Comparison of ENCODE assay signal across 31 mouse cellular contexts in genomic region chr2:61088501-61088900, GRCm38 (mm10).
DNase-seq lines count a peak whose midpoint lies in the region; ATAC-seq and TF ChIP-seq lines count a peak whose summit lies in the region.
"Had no signal": no experiment of that assay in that cellular context is flagged by ENCODE, and none has a peak within 500 bp of the region (broad histone marks: within the 10 kb centered on the region; RNA-seq: fewer than 3 reads in every experiment).

No protein-coding gene starts in this region.

- no peak overlapping the region for H3K9ac ChIP-seq in hindbrain, embryonic 13.5 days
- no peak overlapping the region for H3K9ac ChIP-seq in hindbrain, embryonic 16.5 days (ENCODE audit: low read depth, low read length)
- no peak overlapping the region for H3K9ac ChIP-seq in midbrain, embryonic 14.5 days (replicated peaks; ENCODE audit: low read length)
- H3K9ac ChIP-seq in midbrain, postnatal 0 days (replicated peaks; ENCODE audit: low read length, poor library complexity, severe bottlenecking): no peak overlapping the region
- H3K9ac ChIP-seq: embryonic facial prominence, embryonic 13.5 days; forebrain, embryonic 15.5 days; heart, embryonic 13.5 days; hindbrain, embryonic 12.5 days had no signal

- 0 out of 2 replicates have a peak, but pooled peaks cover 4% of the 10 kb centered on the region for H3K4me1 ChIP-seq in hindbrain, embryonic 13.5 days (replicated peaks)
- H3K4me1 ChIP-seq in hindbrain, embryonic 16.5 days (ENCODE audit: control insufficient read depth, insufficient read depth, low read depth, low read length): no peaks in the 10 kb centered on the region
- H3K4me1 ChIP-seq in midbrain, embryonic 14.5 days (ENCODE audit: control insufficient read depth, insufficient read depth, low read length): peaks cover 12% of the 10 kb centered on the region
- no peaks in the 10 kb centered on the region for H3K4me1 ChIP-seq in midbrain, embryonic 10.5 days
- peaks cover 5% of the 10 kb centered on the region; the same call in 1 of the 2 replicates for H3K4me1 ChIP-seq in embryonic fibroblast, embryonic 13.5 days (ENCODE audit: control insufficient read depth, insufficient read depth, low read length)
- no peaks in the 10 kb centered on the region for H3K4me1 ChIP-seq in midbrain, postnatal 0 days (ENCODE audit: insufficient read depth, low read length)
- H3K4me1 ChIP-seq: forebrain, embryonic 15.5 days; heart, embryonic 13.5 days; hindbrain, embryonic 12.5 days had no signal

- 0 out of 2 replicates have a peak, but pooled peaks have one; percentile 46 for ATAC-seq in hindbrain, embryonic 13.5 days (ENCODE audit: low FRiP score)
- ATAC-seq in hindbrain, embryonic 16.5 days: no peak
- ATAC-seq in midbrain, embryonic 14.5 days (ENCODE audit: low FRiP score, low TSS enrichment): peak; percentile 34; the same call in 1 of the 2 replicates
- no peak for ATAC-seq in midbrain, postnatal 0 days (ENCODE audit: low FRiP score)
- ATAC-seq: activated CD4-positive, CD25-positive, alpha-beta regulatory T cell, adult 4 months; forebrain, embryonic 15.5 days; intestine, postnatal 0 days had no signal

- peak; percentile 54 for DNase-seq in midbrain, embryonic 14.5 days
- no peak for DNase-seq in midbrain, embryonic 10.5 days (ENCODE audit: low spot score)
- DNase-seq in midbrain, postnatal 0 days (ENCODE audit: low spot score): peak; percentile 4
- DNase-seq in cerebellum, postnatal 36 days: no peak
- DNase-seq in heart, adult 18-20 months: no peak
- DNase-seq: adrenal gland, postnatal 10 days; adrenal gland, postnatal 36 days; B cell, adult 2 months; cerebellum, adult 11 months; cerebellum, adult 2 months; cerebellum, adult 9-11 months; cerebellum, postnatal 25 days; embryo, embryonic 11 days; gastrocnemius, postnatal 25 days; heart, adult 2 months; heart, postnatal 14 days; heart, postnatal 4 days had no signal

- no peaks in the 10 kb centered on the region for H3K36me3 ChIP-seq in hindbrain, embryonic 13.5 days
- H3K36me3 ChIP-seq in hindbrain, embryonic 16.5 days (ENCODE audit: control insufficient read depth, insufficient read depth, low read length): no peaks in the 10 kb centered on the region
- no peaks in the 10 kb centered on the region for H3K36me3 ChIP-seq in midbrain, embryonic 14.5 days (ENCODE audit: control insufficient read depth, insufficient read depth, low read length)
- no peaks in the 10 kb centered on the region for H3K36me3 ChIP-seq in midbrain, embryonic 10.5 days
- H3K36me3 ChIP-seq in midbrain, postnatal 0 days (ENCODE audit: insufficient read depth, low read length): no peaks in the 10 kb centered on the region
- H3K36me3 ChIP-seq: embryonic facial prominence, embryonic 10.5 days; embryonic facial prominence, embryonic 13.5 days; forebrain, embryonic 10.5 days; forebrain, embryonic 15.5 days; G1E; heart, embryonic 10.5 days; heart, embryonic 13.5 days; hindbrain, embryonic 12.5 days had no signal

- no peaks in the 10 kb centered on the region for H3K27me3 ChIP-seq in hindbrain, embryonic 13.5 days
- H3K27me3 ChIP-seq in hindbrain, embryonic 16.5 days (replicated peaks; ENCODE audit: control insufficient read depth, insufficient read depth, low read length): no peaks in the 10 kb centered on the region
- no peaks in the 10 kb centered on the region for H3K27me3 ChIP-seq in midbrain, embryonic 14.5 days (ENCODE audit: control insufficient read depth, insufficient read depth, low read length)
- H3K27me3 ChIP-seq in midbrain, embryonic 10.5 days (ENCODE audit: low read depth, poor library complexity, severe bottlenecking): no peaks in the 10 kb centered on the region
- H3K27me3 ChIP-seq in midbrain, postnatal 0 days (ENCODE audit: insufficient read depth, low read length): no peaks in the 10 kb centered on the region
- H3K27me3 ChIP-seq: CH12.LX; embryonic facial prominence, embryonic 13.5 days; forebrain, embryonic 15.5 days; heart, embryonic 13.5 days; hindbrain, embryonic 12.5 days had no signal

- no peak for TF ChIP-seq CTCF in embryonic fibroblast, embryonic 13.5 days (IDR thresholded peaks at IDR 0.05; ENCODE audit: borderline replicate concordance, insufficient read depth, low read length)
- TF ChIP-seq CTCF in midbrain, postnatal 0 days (IDR thresholded peaks at IDR 0.05): no peak

- H3K27ac ChIP-seq in hindbrain, embryonic 13.5 days: no peak overlapping the region
- no peak overlapping the region for H3K27ac ChIP-seq in hindbrain, embryonic 16.5 days (ENCODE audit: low read depth, low read length)
- H3K27ac ChIP-seq in midbrain, embryonic 14.5 days (replicated peaks; ENCODE audit: low read depth, low read length): no peak overlapping the region
- no peak overlapping the region for H3K27ac ChIP-seq in midbrain, embryonic 10.5 days (replicated peaks)
- H3K27ac ChIP-seq in embryonic fibroblast, embryonic 13.5 days (ENCODE audit: insufficient read depth, low read length): peak overlapping the region; percentile 76
- no peak overlapping the region for H3K27ac ChIP-seq in midbrain, postnatal 0 days (ENCODE audit: low read depth, low read length)
- H3K27ac ChIP-seq: embryonic facial prominence, embryonic 10.5 days; embryonic facial prominence, embryonic 13.5 days; forebrain, embryonic 10.5 days; forebrain, embryonic 15.5 days; heart, adult 2 months; heart, embryonic 10.5 days; heart, embryonic 13.5 days; hindbrain, embryonic 12.5 days had no signal

- no peak overlapping the region for H3K4me3 ChIP-seq in hindbrain, embryonic 13.5 days
- H3K4me3 ChIP-seq in hindbrain, embryonic 16.5 days (ENCODE audit: low read length): no peak overlapping the region
- no peak overlapping the region for H3K4me3 ChIP-seq in midbrain, embryonic 14.5 days (replicated peaks; ENCODE audit: low read depth, low read length)
- H3K4me3 ChIP-seq in midbrain, embryonic 10.5 days: no peak overlapping the region
- no peak overlapping the region for H3K4me3 ChIP-seq in embryonic fibroblast, embryonic 13.5 days (ENCODE audit: insufficient read depth, low read length)
- H3K4me3 ChIP-seq in midbrain, postnatal 0 days (ENCODE audit: low read depth, low read length): no peak overlapping the region
- H3K4me3 ChIP-seq: embryonic facial prominence, embryonic 10.5 days; embryonic facial prominence, embryonic 13.5 days; forebrain, embryonic 10.5 days; forebrain, embryonic 15.5 days; heart, adult 2 months; heart, embryonic 10.5 days; heart, embryonic 13.5 days; hindbrain, embryonic 12.5 days had no signal

- H3K9me3 ChIP-seq in hindbrain, embryonic 13.5 days: no peaks in the 10 kb centered on the region
- no peaks in the 10 kb centered on the region for H3K9me3 ChIP-seq in hindbrain, embryonic 16.5 days (ENCODE audit: control insufficient read depth, low read length)
- no peaks in the 10 kb centered on the region for H3K9me3 ChIP-seq in midbrain, embryonic 14.5 days (ENCODE audit: control insufficient read depth, low read length)
- no peaks in the 10 kb centered on the region for H3K9me3 ChIP-seq in midbrain, embryonic 10.5 days (replicated peaks)
- no peaks in the 10 kb centered on the region for H3K9me3 ChIP-seq in midbrain, postnatal 0 days (ENCODE audit: low read length)
- H3K9me3 ChIP-seq: embryonic facial prominence, embryonic 10.5 days; embryonic facial prominence, embryonic 13.5 days; forebrain, embryonic 10.5 days; forebrain, embryonic 15.5 days; G1E; heart, embryonic 10.5 days; heart, embryonic 13.5 days; hindbrain, embryonic 12.5 days had no signal

- TF ChIP-seq POLR2A in embryonic fibroblast, embryonic 13.5 days (IDR thresholded peaks at IDR 0.05; ENCODE audit: low read depth, low read length): no peak

- no peak overlapping the region for H3K4me2 ChIP-seq in hindbrain, embryonic 13.5 days
- H3K4me2 ChIP-seq in hindbrain, embryonic 16.5 days (ENCODE audit: low read length): no peak overlapping the region
- no peak overlapping the region for H3K4me2 ChIP-seq in midbrain, embryonic 14.5 days (ENCODE audit: low read length)
- H3K4me2 ChIP-seq in midbrain, postnatal 0 days (ENCODE audit: low read depth, low read length, poor library complexity, severe bottlenecking): no peak overlapping the region
- H3K4me2 ChIP-seq: embryonic facial prominence, embryonic 13.5 days; forebrain, embryonic 15.5 days; heart, embryonic 13.5 days; hindbrain, embryonic 12.5 days had no signal

Comparison
In these comparisons a context has a peak if more than half of its experiments do, and no peak if none do; other contexts are left out.
1. ATAC-seq: peak in hindbrain, embryonic 13.5 days (single experiment) and midbrain, embryonic 14.5 days (single experiment); none in hindbrain, embryonic 16.5 days (single experiment) and midbrain, postnatal 0 days (single experiment).
2. DNase-seq: peak in midbrain, embryonic 14.5 days (single experiment) and midbrain, postnatal 0 days (single experiment); none in midbrain, embryonic 10.5 days (single experiment), cerebellum, postnatal 36 days (0 of 2) and heart, adult 18-20 months (0 of 2).